Mouse (Mus musculus): ENCODE data around the gene Rdx. TPM values are rescaled to one million over a fixed set of nuclear protein-coding genes. Genes with fewer than 3 reads are reported as not detected.
A peak's percentile ranks its signal among the peaks of the same experiment; 100 is the strongest.

The Rdx gene
- polyA plus RNA-seq, 1 experiment from 2014 or later = 193 TPM

- no peak for ATAC-seq (ENCODE audit: insufficient read depth, low FRiP score, low TSS enrichment)
- Histone ChIP-seq H3K36me3 (ENCODE audit: control insufficient read depth, insufficient read depth, low read length) (no peaks in the 10 kb centered on the region), H3K27ac (ENCODE audit: low read depth, low read length) (no peak overlapping the region), H3K9me3 (ENCODE audit: control insufficient read depth, low read length) (no peaks in the 10 kb centered on the region), H3K4me1 (ENCODE audit: control insufficient read depth, insufficient read depth, low read length) (no peaks in the 10 kb centered on the region), H3K4me3 (ENCODE audit: low read depth, low read length) (no peak overlapping the region), H3K9ac (ENCODE audit: low read length) (no peak overlapping the region), H3K4me2 (ENCODE audit: low read depth) (no peak overlapping the region), H3K27me3 (ENCODE audit: control insufficient read depth, insufficient read depth, low read length) (no peaks in the 10 kb centered on the region)
- WGBS = 80% methylated on average over 3 of the region's 3 CpGs
- DNase-seq (ENCODE audit: low spot score) = no peak
Measured at GRCm38 (mm10) chr9:52095666-52096065, 48.7 kb downstream of the Rdx start.

GRCm38 (mm10) chr9:52097386-52097785, 50.4 kb downstream of the Rdx start:
- H3K27me3 ChIP-seq (ENCODE audit: control insufficient read depth, insufficient read depth, low read length) = no peaks in the 10 kb centered on the region
- DNase-seq (ENCODE audit: low spot score) = no peak
- ATAC-seq (ENCODE audit: insufficient read depth, low FRiP score, low TSS enrichment) = no peak

GRCm38 (mm10) chr9:52098600-52098999, 51.6 kb downstream of the Rdx start:
- H3K4me2 ChIP-seq (ENCODE audit: low read depth) = no peak overlapping the region
- H3K36me3 ChIP-seq (ENCODE audit: control insufficient read depth, insufficient read depth, low read length) = no peaks in the 10 kb centered on the region
- no peaks in the 10 kb centered on the region for H3K27me3 ChIP-seq (ENCODE audit: control insufficient read depth, insufficient read depth, low read length)
- DNase-seq (ENCODE audit: low spot score) (peak; percentile 85), ATAC-seq (ENCODE audit: insufficient read depth, low FRiP score, low TSS enrichment) (peak; percentile 72; the same call in 1 of the 2 replicates)
- H3K4me1 ChIP-seq (ENCODE audit: control insufficient read depth, insufficient read depth, low read length) = no peaks in the 10 kb centered on the region
- H3K9me3 ChIP-seq (ENCODE audit: control insufficient read depth, low read length) = no peaks in the 10 kb centered on the region
- H3K27ac ChIP-seq (ENCODE audit: low read depth, low read length) = no peak overlapping the region
- no peak overlapping the region for H3K4me3 ChIP-seq (ENCODE audit: low read depth, low read length)
- under 1% methylated on average over 7 of the region's 7 CpGs for WGBS
- H3K9ac ChIP-seq (ENCODE audit: low read length) = no peak overlapping the region

More at GRCm38 (mm10) chr9:52097386-52097785, 50.4 kb downstream of the Rdx start:
- 33% methylated on average over 1 of the region's 1 CpGs for WGBS
- Histone ChIP-seq H3K4me3 (ENCODE audit: low read depth, low read length) (no peak overlapping the region), H3K36me3 (ENCODE audit: control insufficient read depth, insufficient read depth, low read length) (no peaks in the 10 kb centered on the region), H3K27ac (ENCODE audit: low read depth, low read length) (no peak overlapping the region), H3K4me2 (ENCODE audit: low read depth) (no peak overlapping the region), H3K4me1 (ENCODE audit: control insufficient read depth, insufficient read depth, low read length) (no peaks in the 10 kb centered on the region), H3K9me3 (ENCODE audit: control insufficient read depth, low read length) (no peaks in the 10 kb centered on the region), H3K9ac (ENCODE audit: low read length) (no peak overlapping the region)

- H3K27me3 ChIP-seq (ENCODE audit: control insufficient read depth, insufficient read depth, low read length) = no peaks in the 10 kb centered on the region
- H3K4me2 ChIP-seq (ENCODE audit: low read depth) = no peak overlapping the region
- WGBS = 91% methylated on average over 14 of the region's 14 CpGs
- ATAC-seq (ENCODE audit: insufficient read depth, low FRiP score, low TSS enrichment) (no peak), DNase-seq (ENCODE audit: low spot score) (no peak)
- no peak overlapping the region for H3K4me3 ChIP-seq (ENCODE audit: low read depth, low read length)
- no peaks in the 10 kb centered on the region for H3K36me3 ChIP-seq (ENCODE audit: control insufficient read depth, insufficient read depth, low read length)
- no peak overlapping the region for H3K27ac ChIP-seq (ENCODE audit: low read depth, low read length)
- no peak overlapping the region for H3K9ac ChIP-seq (ENCODE audit: low read length)
- H3K4me1 ChIP-seq (ENCODE audit: control insufficient read depth, insufficient read depth, low read length) = no peaks in the 10 kb centered on the region
- no peaks in the 10 kb centered on the region for H3K9me3 ChIP-seq (ENCODE audit: control insufficient read depth, low read length)
Measured at GRCm38 (mm10) chr9:52100426-52100825, 53.5 kb downstream of the Rdx start.

GRCm38 (mm10) chr9:52102060-52102844, 55.3 kb downstream of the Rdx start:
- 75% methylated on average over 13 of the region's 13 CpGs for WGBS
- no peak overlapping the region for H3K27ac ChIP-seq (ENCODE audit: low read depth, low read length)
- H3K4me2 ChIP-seq (ENCODE audit: low read depth) = no peak overlapping the region
- DNase-seq (ENCODE audit: low spot score) = no peak
- no peaks in the 10 kb centered on the region for H3K27me3 ChIP-seq (ENCODE audit: control insufficient read depth, insufficient read depth, low read length)
- no peak for ATAC-seq (ENCODE audit: insufficient read depth, low FRiP score, low TSS enrichment)
- H3K36me3 ChIP-seq (ENCODE audit: control insufficient read depth, insufficient read depth, low read length) = no peaks in the 10 kb centered on the region
- H3K9me3 ChIP-seq (ENCODE audit: control insufficient read depth, low read length) = no peaks in the 10 kb centered on the region
- no peak overlapping the region for H3K9ac ChIP-seq (ENCODE audit: low read length)
- H3K4me3 ChIP-seq (ENCODE audit: low read depth, low read length) = no peak overlapping the region
- H3K4me1 ChIP-seq (ENCODE audit: control insufficient read depth, insufficient read depth, low read length) = no peaks in the 10 kb centered on the region

GRCm38 (mm10) chr9:52103448-52104224, 56.7 kb downstream of the Rdx start:
- Histone ChIP-seq H3K9ac (ENCODE audit: low read length) (no peak overlapping the region), H3K27ac (ENCODE audit: low read depth, low read length) (no peak overlapping the region)
- WGBS = 80% methylated on average over 9 of the region's 9 CpGs

GRCm38 (mm10) chr9:52104225-52104615, 57.2 kb downstream of the Rdx start:
- no peaks in the 10 kb centered on the region for H3K36me3 ChIP-seq (ENCODE audit: control insufficient read depth, insufficient read depth, low read length)
- DNase-seq (ENCODE audit: low spot score) = no peak

More at GRCm38 (mm10) chr9:52103448-52104224, 56.7 kb downstream of the Rdx start:
- DNase-seq (ENCODE audit: low spot score) = no peak
- Histone ChIP-seq H3K27me3 (ENCODE audit: control insufficient read depth, insufficient read depth, low read length) (no peaks in the 10 kb centered on the region), H3K4me1 (ENCODE audit: control insufficient read depth, insufficient read depth, low read length) (no peaks in the 10 kb centered on the region), H3K4me2 (ENCODE audit: low read depth) (no peak overlapping the region), H3K9me3 (ENCODE audit: control insufficient read depth, low read length) (no peaks in the 10 kb centered on the region), H3K36me3 (ENCODE audit: control insufficient read depth, insufficient read depth, low read length) (no peaks in the 10 kb centered on the region), H3K4me3 (ENCODE audit: low read depth, low read length) (no peak overlapping the region)
- ATAC-seq (ENCODE audit: insufficient read depth, low FRiP score, low TSS enrichment) = no peak

GRCm38 (mm10) chr9:52105423-52105822, 58.5 kb downstream of the Rdx start:
- Histone ChIP-seq H3K27ac (ENCODE audit: low read depth, low read length) (no peak overlapping the region), H3K27me3 (ENCODE audit: control insufficient read depth, insufficient read depth, low read length) (no peaks in the 10 kb centered on the region), H3K4me2 (ENCODE audit: low read depth) (no peak overlapping the region), H3K9ac (ENCODE audit: low read length) (no peak overlapping the region), H3K4me1 (ENCODE audit: control insufficient read depth, insufficient read depth, low read length) (no peaks in the 10 kb centered on the region), H3K4me3 (ENCODE audit: low read depth, low read length) (no peak overlapping the region), H3K9me3 (ENCODE audit: control insufficient read depth, low read length) (no peaks in the 10 kb centered on the region), H3K36me3 (ENCODE audit: control insufficient read depth, insufficient read depth, low read length) (no peaks in the 10 kb centered on the region)
- no peak for DNase-seq (ENCODE audit: low spot score)
- no peak for ATAC-seq (ENCODE audit: insufficient read depth, low FRiP score, low TSS enrichment)
- WGBS = 83% methylated on average over 6 of the region's 6 CpGs

More at GRCm38 (mm10) chr9:52104225-52104615, 57.2 kb downstream of the Rdx start:
- Histone ChIP-seq H3K27me3 (ENCODE audit: control insufficient read depth, insufficient read depth, low read length) (no peaks in the 10 kb centered on the region), H3K4me3 (ENCODE audit: low read depth, low read length) (no peak overlapping the region), H3K9ac (ENCODE audit: low read length) (no peak overlapping the region), H3K9me3 (ENCODE audit: control insufficient read depth, low read length) (no peaks in the 10 kb centered on the region), H3K27ac (ENCODE audit: low read depth, low read length) (no peak overlapping the region), H3K4me1 (ENCODE audit: control insufficient read depth, insufficient read depth, low read length) (no peaks in the 10 kb centered on the region), H3K4me2 (ENCODE audit: low read depth) (no peak overlapping the region)
- WGBS = 83% methylated on average over 8 of the region's 8 CpGs
- no peak for ATAC-seq (ENCODE audit: insufficient read depth, low FRiP score, low TSS enrichment)
